Mouse (Mus musculus): ENCODE measurements around the gene Srebf1.

Gene Srebf1

GRCm38 (mm10) chr11:60222469-60223236 is at the start of gene Srebf1:
Gene Srebf1 (minus strand): TSS chr11:60222581.
- DNase-seq (ENCODE audit: inconsistent age in 2 of 2, low spot score in 1 of 2) = peak; percentile 92 to 97

- DNase-seq (ENCODE audit: inconsistent age in 2 of 2, low spot score in 1 of 2) = no peak
Observed at GRCm38 (mm10) chr11:60268563-60268962, 46.2 kb upstream of the Srebf1 start.

GRCm38 (mm10) chr11:60265271-60265985 is 43.0 kb upstream of the Srebf1 start:
- no peak for DNase-seq (ENCODE audit: inconsistent age in 2 of 2, low spot score in 1 of 2)

GRCm38 (mm10) chr11:60264651-60265050 is 42.3 kb upstream of the Srebf1 start:
- no peak for DNase-seq (ENCODE audit: inconsistent age in 2 of 2, low spot score in 1 of 2)

GRCm38 (mm10) chr11:60262396-60262795 is 40.0 kb upstream of the Srebf1 start:
- DNase-seq (ENCODE audit: inconsistent age in 2 of 2, low spot score in 1 of 2) = no peak

- DNase-seq (ENCODE audit: inconsistent age in 2 of 2, low spot score in 1 of 2) = no peak
Observed at GRCm38 (mm10) chr11:60260743-60261142, 38.4 kb upstream of the Srebf1 start.

- DNase-seq (ENCODE audit: inconsistent age in 2 of 2, low spot score in 1 of 2) = no peak
Observed at GRCm38 (mm10) chr11:60257696-60258095, 35.3 kb upstream of the Srebf1 start.

GRCm38 (mm10) chr11:60256713-60257112 is 34.3 kb upstream of the Srebf1 start:
- DNase-seq (ENCODE audit: inconsistent age in 2 of 2, low spot score in 1 of 2) = no peak

GRCm38 (mm10) chr11:60256176-60256681 is 33.8 kb upstream of the Srebf1 start:
- peak; percentile 47 to 78 for DNase-seq (ENCODE audit: inconsistent age in 2 of 2, low spot score in 1 of 2)

GRCm38 (mm10) chr11:60255639-60256038 is 33.3 kb upstream of the Srebf1 start:
- DNase-seq (ENCODE audit: inconsistent age in 2 of 2, low spot score in 1 of 2) = no peak

- DNase-seq (ENCODE audit: inconsistent age in 2 of 2, low spot score in 1 of 2) = no peak
Observed at GRCm38 (mm10) chr11:60255181-60255580, 32.8 kb upstream of the Srebf1 start.

- peak; percentile 73 to 84 for DNase-seq (ENCODE audit: inconsistent age in 2 of 2, low spot score in 1 of 2)
Observed at GRCm38 (mm10) chr11:60254308-60254707, 31.9 kb upstream of the Srebf1 start.

- peak; percentile 69 to 85 for DNase-seq (ENCODE audit: inconsistent age in 2 of 2, low spot score in 1 of 2)
Observed at GRCm38 (mm10) chr11:60253546-60253945, 31.2 kb upstream of the Srebf1 start.

- DNase-seq (ENCODE audit: inconsistent age in 2 of 2, low spot score in 1 of 2) = peak; percentile 50 to 89
Observed at GRCm38 (mm10) chr11:60250971-60251643, 28.7 kb upstream of the Srebf1 start.

GRCm38 (mm10) chr11:60249885-60250284 is 27.5 kb upstream of the Srebf1 start:
- no peak for DNase-seq (ENCODE audit: inconsistent age in 2 of 2, low spot score in 1 of 2)

GRCm38 (mm10) chr11:60248596-60249404 is 26.4 kb upstream of the Srebf1 start:
- no peak for DNase-seq (ENCODE audit: inconsistent age in 2 of 2, low spot score in 1 of 2)

- DNase-seq (ENCODE audit: inconsistent age in 2 of 2, low spot score in 1 of 2) = no peak
Observed at GRCm38 (mm10) chr11:60247753-60248550, 25.6 kb upstream of the Srebf1 start.

- DNase-seq (ENCODE audit: inconsistent age in 2 of 2, low spot score in 1 of 2) = no peak
Observed at GRCm38 (mm10) chr11:60246077-60246476, 23.7 kb upstream of the Srebf1 start.

GRCm38 (mm10) chr11:60244503-60245143 is 22.2 kb upstream of the Srebf1 start:
- DNase-seq (ENCODE audit: inconsistent age in 2 of 2, low spot score in 1 of 2) = no peak
